ENCODE assay signal across 8 mouse cellular contexts in the genomic region with DNA sequence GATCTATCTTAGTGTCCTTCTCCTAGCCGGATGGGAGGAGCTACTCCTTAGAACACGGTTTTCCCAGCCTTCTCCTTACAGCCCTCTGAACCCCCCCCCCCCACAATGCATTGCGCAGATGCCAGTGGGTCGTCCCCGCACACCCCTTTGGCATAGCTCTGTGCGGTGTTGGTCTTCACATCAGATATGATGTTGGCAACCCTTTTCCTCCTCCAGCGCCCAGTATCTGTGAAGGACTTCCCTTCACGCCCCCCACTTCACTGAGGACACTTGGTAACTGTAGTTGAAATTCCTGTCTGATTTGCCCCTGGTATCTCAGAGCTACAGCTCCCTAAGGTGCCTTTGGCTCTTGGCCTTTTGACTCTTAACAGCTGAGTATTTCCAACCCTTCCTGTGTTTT. TPM values are rescaled to one million over a fixed set of nuclear protein-coding genes. Genes with fewer than 3 reads are reported as not detected.
DNase-seq lines count a peak whose midpoint lies in the region; ATAC-seq lines count a peak whose summit lies in the region.
"Had no signal": no experiment of that assay in that cellular context is flagged by ENCODE, and none has a peak within 500 bp of the region (broad histone marks: within the 10 kb centered on the region; RNA-seq: fewer than 3 reads in every experiment).

No protein-coding gene starts in this region.

- H3K9me3 ChIP-seq in hindbrain, embryonic 12.5 days (replicated peaks) = no peaks in the 10 kb centered on the region
- H3K9me3 ChIP-seq in hindbrain, embryonic 13.5 days = no peaks in the 10 kb centered on the region
- no peaks in the 10 kb centered on the region for H3K9me3 ChIP-seq in embryonic facial prominence, embryonic 14.5 days (ENCODE audit: control insufficient read depth, low read length)
- no peaks in the 10 kb centered on the region for H3K9me3 ChIP-seq in intestine, embryonic 16.5 days (ENCODE audit: control insufficient read depth, low read length)
- no peaks in the 10 kb centered on the region for H3K9me3 ChIP-seq in midbrain, embryonic 14.5 days (ENCODE audit: control insufficient read depth, low read length)

- no peak for DNase-seq in embryonic facial prominence, embryonic 14.5 days (ENCODE audit: low spot score)
- no peak for DNase-seq in midbrain, embryonic 14.5 days
- DNase-seq in embryo, embryonic 9.5 days (ENCODE audit: extremely low spot score) = no peak
- DNase-seq in ovary, postnatal 10 days (ENCODE audit: low spot score) = no peak
- DNase-seq: kidney, postnatal 14 days had no signal

- H3K4me3 ChIP-seq in hindbrain, embryonic 12.5 days = no peak overlapping the region
- H3K4me3 ChIP-seq in hindbrain, embryonic 13.5 days = no peak overlapping the region
- H3K4me3 ChIP-seq in embryonic facial prominence, embryonic 14.5 days (ENCODE audit: low read depth, low read length) = no peak overlapping the region
- H3K4me3 ChIP-seq in intestine, embryonic 16.5 days (ENCODE audit: low read length) = no peak overlapping the region
- H3K4me3 ChIP-seq in midbrain, embryonic 14.5 days (replicated peaks; ENCODE audit: low read depth, low read length) = no peak overlapping the region

- 70% methylated on average over 8 of the region's 8 CpGs for WGBS in hindbrain, embryonic 12.5 days
- WGBS in hindbrain, embryonic 13.5 days = 83% methylated on average over 8 of the region's 8 CpGs
- 83% methylated on average over 8 of the region's 8 CpGs for WGBS in embryonic facial prominence, embryonic 14.5 days
- WGBS in intestine, embryonic 16.5 days = 74% methylated on average over 8 of the region's 8 CpGs
- WGBS in midbrain, embryonic 14.5 days = 63% methylated on average over 8 of the region's 8 CpGs

- H3K27me3 ChIP-seq in hindbrain, embryonic 12.5 days = peaks cover 14% of the 10 kb centered on the region
- H3K27me3 ChIP-seq in hindbrain, embryonic 13.5 days = peaks cover 16% of the 10 kb centered on the region
- H3K27me3 ChIP-seq in embryonic facial prominence, embryonic 14.5 days (replicated peaks; ENCODE audit: control insufficient read depth, insufficient read depth, low read length) = no peaks in the 10 kb centered on the region
- no peaks in the 10 kb centered on the region for H3K27me3 ChIP-seq in intestine, embryonic 16.5 days (replicated peaks; ENCODE audit: control insufficient read depth, insufficient read depth, low read length)
- peaks cover 15% of the 10 kb centered on the region; the same call in 1 of the 2 replicates for H3K27me3 ChIP-seq in midbrain, embryonic 14.5 days (ENCODE audit: control insufficient read depth, insufficient read depth, low read length)

- peaks cover 13% of the 10 kb centered on the region for H3K36me3 ChIP-seq in hindbrain, embryonic 12.5 days
- H3K36me3 ChIP-seq in hindbrain, embryonic 13.5 days = peaks cover 24% of the 10 kb centered on the region
- peaks cover 35% of the 10 kb centered on the region for H3K36me3 ChIP-seq in embryonic facial prominence, embryonic 14.5 days (ENCODE audit: control insufficient read depth, insufficient read depth, low read length)
- peaks cover 14% of the 10 kb centered on the region; the same call in 1 of the 2 replicates for H3K36me3 ChIP-seq in intestine, embryonic 16.5 days (ENCODE audit: control insufficient read depth, insufficient read depth, low read length)
- 0 out of 2 replicates have a peak, but pooled peaks cover 13% of the 10 kb centered on the region for H3K36me3 ChIP-seq in midbrain, embryonic 14.5 days (ENCODE audit: control insufficient read depth, insufficient read depth, low read length)

- H3K4me1 ChIP-seq in hindbrain, embryonic 12.5 days = peaks cover 25% of the 10 kb centered on the region
- peaks cover 28% of the 10 kb centered on the region for H3K4me1 ChIP-seq in hindbrain, embryonic 13.5 days (replicated peaks)
- peaks cover 19% of the 10 kb centered on the region for H3K4me1 ChIP-seq in embryonic facial prominence, embryonic 14.5 days (ENCODE audit: control insufficient read depth, insufficient read depth, low read length)
- peaks cover 23% of the 10 kb centered on the region for H3K4me1 ChIP-seq in intestine, embryonic 16.5 days (ENCODE audit: control insufficient read depth, insufficient read depth, low read length)
- H3K4me1 ChIP-seq in midbrain, embryonic 14.5 days (ENCODE audit: control insufficient read depth, insufficient read depth, low read length) = peaks cover 13% of the 10 kb centered on the region

- no peak overlapping the region for H3K27ac ChIP-seq in hindbrain, embryonic 12.5 days
- no peak overlapping the region for H3K27ac ChIP-seq in hindbrain, embryonic 13.5 days
- H3K27ac ChIP-seq in embryonic facial prominence, embryonic 14.5 days (replicated peaks; ENCODE audit: low read depth, low read length) = no peak overlapping the region
- no peak overlapping the region for H3K27ac ChIP-seq in intestine, embryonic 16.5 days (ENCODE audit: low read length)
- H3K27ac ChIP-seq in midbrain, embryonic 14.5 days (replicated peaks; ENCODE audit: low read depth, low read length) = no peak overlapping the region

- no peak for ATAC-seq in hindbrain, embryonic 12.5 days (ENCODE audit: low FRiP score)
- no peak for ATAC-seq in hindbrain, embryonic 13.5 days (ENCODE audit: low FRiP score)
- no peak for ATAC-seq in embryonic facial prominence, embryonic 14.5 days (ENCODE audit: low read depth)
- ATAC-seq in intestine, embryonic 16.5 days = no peak
- no peak for ATAC-seq in midbrain, embryonic 14.5 days (ENCODE audit: low FRiP score, low TSS enrichment)

- no peak overlapping the region for H3K9ac ChIP-seq in hindbrain, embryonic 12.5 days
- H3K9ac ChIP-seq in hindbrain, embryonic 13.5 days = no peak overlapping the region
- no peak overlapping the region for H3K9ac ChIP-seq in embryonic facial prominence, embryonic 14.5 days (ENCODE audit: low read depth, low read length)
- no peak overlapping the region for H3K9ac ChIP-seq in intestine, embryonic 16.5 days (ENCODE audit: low read depth, low read length)
- no peak overlapping the region for H3K9ac ChIP-seq in midbrain, embryonic 14.5 days (replicated peaks; ENCODE audit: low read length)

- H3K4me2 ChIP-seq in hindbrain, embryonic 12.5 days (replicated peaks) = peak overlapping the region; percentile 90; the same call in 1 of the 2 replicates
- no peak overlapping the region for H3K4me2 ChIP-seq in hindbrain, embryonic 13.5 days
- H3K4me2 ChIP-seq in embryonic facial prominence, embryonic 14.5 days (ENCODE audit: low read depth, low read length) = peak overlapping the region; percentile 79
- H3K4me2 ChIP-seq in intestine, embryonic 16.5 days (ENCODE audit: low read depth, low read length) = peak overlapping the region; percentile 77
- peak overlapping the region; percentile 82 for H3K4me2 ChIP-seq in midbrain, embryonic 14.5 days (ENCODE audit: low read length)

RNA-seq across cellular contexts. Expression of a gene that starts 4.2 kb away (rescaled TPM):
- polyA plus RNA-seq in hindbrain, embryonic 12.5 days (2016; fragmentation: Nextera tagmentation; extraction: Ambion mirVana) = 6.9 and 7.1 TPM in 2 replicates
- 4.4 and 5.7 TPM in 2 replicates for polyA plus RNA-seq in hindbrain, embryonic 13.5 days (2015; fragmentation: Nextera tagmentation; extraction: Ambion mirVana)
- 18.0 and 19.8 TPM in 2 replicates for polyA plus RNA-seq in embryonic facial prominence, embryonic 14.5 days (2014; fragmentation: Nextera tagmentation; extraction: Ambion mirVana)
- 11.3 and 13.4 TPM in 2 replicates for polyA plus RNA-seq in intestine, embryonic 16.5 days (2015; fragmentation: Nextera tagmentation; extraction: Ambion mirVana)
- 7.1 and 7.2 TPM in 2 replicates for polyA plus RNA-seq in midbrain, embryonic 14.5 days (2014; fragmentation: Nextera tagmentation; extraction: Ambion mirVana)
